Mouse (Mus musculus) brain, embryonic 14.5 days (tissue): ENCODE data around the gene Cep112. TPM values are rescaled to one million over a fixed set of nuclear protein-coding genes. Genes with fewer than 3 reads are reported as not detected.
A peak's percentile ranks its signal among the peaks of the same experiment; 100 is the strongest.

ENCODE experiments used
- DNase-seq: peaks from one replicate; pipeline ENCODE4 v3.0.0-alpha.2; 2011; ENCODE audit warnings: low read depth
- CTCF ChIP-seq: fragments of 200-500 bp; IDR thresholded peaks from 2 replicates; pipeline ENCODE4 v1.5.1; 2012; ENCODE audit warnings: inconsistent platforms, mild to moderate bottlenecking, moderate library complexity, borderline replicate concordance; ENCODE audit not compliant: insufficient read depth, insufficient read length; ENCODE audit errors: extremely low read depth
- POLR2A ChIP-seq: fragments of 200-500 bp; IDR thresholded peaks from 2 replicates; pipeline ENCODE4 v1.6.1; 2012; ENCODE audit warnings: mild to moderate bottlenecking, inconsistent platforms, borderline replicate concordance; ENCODE audit not compliant: poor library complexity, insufficient read depth, insufficient read length, severe bottlenecking; ENCODE audit errors: extremely low read depth
- polyA plus RNA-seq: library from polyadenylated mRNA; depleted of rRNA; stranded (reverse); fragments of >200 nt; gene quantifications from 2 replicates; pipeline ENCODE4 v1.2.3, GENCODE M21; 2012

Cep112 gene
- polyA plus RNA-seq, 1 experiment = 13.3 TPM

- peak; percentile 25; the same call in 1 of the 2 replicates for TF ChIP-seq CTCF
- no peak for TF ChIP-seq POLR2A
- DNase-seq = peak; percentile 85
Measured at GRCm38 (mm10) chr11:108418540-108418939, 6.5 kb upstream of the Cep112 start.

- no peak for DNase-seq
- TF ChIP-seq CTCF (no peak), POLR2A (no peak)
Measured at GRCm38 (mm10) chr11:108419242-108419641, 5.8 kb upstream of the Cep112 start.

DNA sequence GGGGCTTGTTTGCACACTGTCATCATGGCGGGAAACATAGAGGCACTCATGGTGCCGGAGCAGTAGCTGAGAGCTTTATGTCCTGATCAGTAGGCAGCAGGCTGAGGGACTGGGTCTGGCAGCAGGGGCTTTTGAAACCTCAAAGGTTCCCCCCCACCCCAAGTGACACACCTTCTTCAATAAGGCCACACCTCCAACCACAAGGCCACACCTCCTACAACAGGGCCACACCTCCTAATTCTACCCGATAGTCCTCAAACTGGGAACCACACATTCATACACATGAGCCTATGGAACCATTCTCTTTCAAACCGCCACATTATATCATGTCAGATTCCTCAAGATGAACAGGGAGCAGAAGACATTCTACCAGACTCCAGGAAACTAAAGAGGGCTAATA, 4.2 kb upstream of the Cep112 start:
- DNase-seq = no peak
- TF ChIP-seq POLR2A (no peak), CTCF (no peak)

- TF ChIP-seq POLR2A = no peak
- no peak for TF ChIP-seq CTCF
- peak; percentile 36 for DNase-seq
Measured at GRCm38 (mm10) chr11:108423221-108423620, 1.8 kb upstream of the Cep112 start.

- peak; percentile 78 for DNase-seq
- TF ChIP-seq CTCF = no peak
- TF ChIP-seq POLR2A = no peak
Measured at GRCm38 (mm10) chr11:108424111-108424510, 881 bp upstream of the Cep112 start.

GRCm38 (mm10) chr11:108425592-108425921, 565 bp downstream of the Cep112 start:
- TF ChIP-seq CTCF (no peak), POLR2A (no peak)
- peak; percentile 36 for DNase-seq

DNA sequence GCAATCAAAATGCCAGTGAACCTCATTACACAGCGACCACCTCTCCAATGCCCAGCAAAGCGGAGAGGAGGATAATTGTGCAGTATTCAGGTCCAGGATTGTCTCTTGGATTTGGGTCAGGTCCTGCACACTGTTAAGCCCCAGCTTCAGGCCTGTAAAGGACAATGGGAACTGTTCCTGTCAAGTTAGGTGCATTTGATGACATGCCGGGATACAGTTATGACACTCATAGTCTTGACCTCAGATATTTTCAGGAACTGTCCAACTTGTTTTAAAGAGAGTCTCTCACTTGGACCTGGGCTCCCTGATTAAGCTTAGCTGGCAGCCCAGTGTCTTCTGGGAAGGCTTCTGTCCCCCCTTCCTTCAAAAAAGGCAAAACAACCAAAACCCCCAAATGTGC, 1.1 kb downstream of the Cep112 start:
- no peak for DNase-seq
- TF ChIP-seq CTCF (no peak), POLR2A (no peak)

DNA sequence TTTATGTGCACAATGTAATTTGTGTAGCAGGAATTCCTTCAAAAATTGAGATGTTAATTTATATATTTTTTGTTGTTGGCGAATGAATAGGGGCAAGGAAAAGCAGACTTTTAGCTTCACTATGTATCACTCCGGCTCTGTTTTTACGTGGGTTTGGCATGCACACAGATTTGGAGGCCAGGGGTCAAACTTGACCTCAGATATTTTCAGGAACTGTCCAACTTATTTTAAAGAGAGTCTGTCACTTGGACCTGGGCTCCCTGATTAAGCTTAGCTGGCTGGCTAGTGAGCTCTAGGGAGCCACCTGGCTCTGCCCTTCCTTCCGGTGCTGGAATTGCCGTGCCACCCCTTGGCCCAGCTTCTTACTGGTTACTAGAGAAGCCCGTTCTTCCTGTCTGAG, 2.2 kb downstream of the Cep112 start:
- TF ChIP-seq POLR2A = no peak
- no peak for TF ChIP-seq CTCF
- no peak for DNase-seq

GRCm38 (mm10) chr11:108429076-108429475, 4.1 kb downstream of the Cep112 start:
- TF ChIP-seq POLR2A (no peak), CTCF (no peak)
- DNase-seq = no peak

DNA sequence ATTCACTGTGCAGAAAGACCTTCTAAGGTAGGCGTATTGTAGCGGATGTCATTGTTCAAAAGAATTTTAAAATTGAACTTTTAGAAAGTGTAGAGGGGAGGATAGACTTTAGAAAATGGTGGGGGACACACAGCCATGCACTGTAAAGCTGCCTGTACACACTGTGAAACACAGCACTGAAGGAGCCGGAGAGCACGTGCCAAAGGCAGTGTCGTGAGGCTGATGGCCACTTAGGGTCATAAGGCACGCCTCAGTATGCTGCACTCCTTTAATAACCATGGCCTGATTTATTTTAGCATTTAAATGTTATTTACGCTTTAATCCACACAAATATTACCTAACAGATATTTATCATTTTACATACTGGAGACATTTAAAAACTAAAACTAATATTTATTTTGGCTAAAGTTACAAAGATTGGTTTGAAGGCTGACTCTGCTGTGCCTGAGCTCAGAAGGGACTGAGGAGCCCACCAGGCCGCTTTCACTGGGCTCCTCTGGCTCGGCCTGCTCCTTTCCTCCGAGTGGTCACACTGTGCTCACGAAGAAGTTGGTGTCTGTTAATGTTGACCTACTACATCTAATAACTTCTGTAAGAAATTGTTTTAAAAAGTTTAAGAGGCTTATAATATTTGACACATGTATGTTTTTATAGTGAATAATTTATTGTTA, 19.0 kb downstream of the Cep112 start:
- no peak for DNase-seq
- no peak for TF ChIP-seq POLR2A
- TF ChIP-seq CTCF = no peak

- TF ChIP-seq CTCF (peak; percentile 49; the same call in 1 of the 2 replicates), POLR2A (no peak)
- DNase-seq = peak; percentile 18
Measured at GRCm38 (mm10) chr11:108447148-108447547, 22.2 kb downstream of the Cep112 start.

GRCm38 (mm10) chr11:108449811-108450210, 24.8 kb downstream of the Cep112 start:
- DNase-seq = peak; percentile 83
- TF ChIP-seq CTCF (peak; percentile 83; the same call in 1 of the 2 replicates), POLR2A (no peak)

- no peak for DNase-seq
- TF ChIP-seq POLR2A (no peak), CTCF (no peak)
Measured at GRCm38 (mm10) chr11:108459599-108459998, 34.6 kb downstream of the Cep112 start.

DNA sequence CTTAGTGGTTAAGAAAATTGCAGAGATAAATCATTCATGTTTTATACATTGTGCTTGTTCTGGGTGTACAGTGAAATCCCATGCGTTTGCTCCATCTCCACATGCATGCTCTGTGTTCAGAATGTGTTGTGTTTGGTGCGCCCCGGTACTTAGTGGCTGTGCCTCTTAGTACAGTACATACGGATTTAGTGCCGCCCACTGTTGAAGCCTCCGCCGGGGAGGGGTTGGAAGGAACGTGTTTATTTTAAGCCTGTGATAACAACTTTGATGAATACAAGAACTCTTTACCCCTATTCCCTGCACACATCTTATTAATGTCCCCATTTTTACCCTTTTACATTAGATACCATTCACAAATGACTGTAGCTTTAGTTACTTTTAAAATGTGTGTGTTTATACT, 39.1 kb downstream of the Cep112 start:
- TF ChIP-seq POLR2A (no peak), CTCF (no peak)
- no peak for DNase-seq

DNA sequence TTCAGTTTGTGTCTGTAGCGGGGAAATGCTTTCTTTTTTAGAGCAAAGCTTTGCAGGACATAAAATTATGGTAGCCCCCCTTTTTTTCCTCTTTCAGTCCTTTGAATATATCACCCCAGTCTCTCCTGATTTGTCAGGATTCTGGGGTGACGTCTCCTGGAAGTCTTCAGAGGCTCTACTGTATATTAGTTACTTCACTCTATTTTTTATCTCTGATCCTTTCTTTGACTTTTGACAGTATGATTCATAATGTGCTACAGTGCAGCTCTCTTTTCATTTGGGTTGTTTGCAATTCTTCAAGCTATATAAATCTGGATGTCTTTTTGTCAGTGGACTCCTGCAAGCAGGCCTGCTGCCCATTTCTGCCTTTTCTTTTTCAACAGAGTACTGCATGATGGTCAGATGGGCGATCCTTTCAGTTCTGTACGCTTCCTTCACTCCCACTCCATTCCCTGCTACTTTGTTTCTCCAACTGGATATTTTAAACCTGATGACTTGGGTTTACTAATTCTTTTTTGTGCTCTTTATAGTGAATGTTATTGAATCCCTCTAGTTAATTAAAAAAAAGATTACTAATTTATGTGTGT, 39.8 kb downstream of the Cep112 start:
- TF ChIP-seq CTCF (no peak), POLR2A (no peak)
- DNase-seq = no peak

DNA sequence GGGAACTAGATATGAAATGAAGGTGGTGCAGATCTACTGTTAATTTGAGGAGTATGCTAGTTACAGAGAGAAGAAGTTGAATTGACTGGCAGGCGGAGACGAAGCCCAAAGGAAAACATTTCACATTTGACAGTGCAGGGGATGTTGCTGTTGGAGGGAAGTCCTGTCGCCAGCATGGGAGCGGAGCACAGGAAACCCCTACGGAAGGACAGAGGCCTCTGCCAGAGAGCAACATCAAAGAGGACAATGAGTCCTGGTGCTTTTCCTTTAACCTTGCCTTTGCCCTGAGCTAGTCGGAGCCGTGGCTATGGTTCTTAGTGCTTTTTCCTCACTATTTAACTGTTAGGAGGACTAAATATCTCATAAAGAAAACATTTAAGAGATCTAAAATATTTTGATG, 50.7 kb downstream of the Cep112 start:
- peak; percentile 20 for DNase-seq
- no peak for TF ChIP-seq POLR2A
- TF ChIP-seq CTCF = no peak
